Mouse (Mus musculus) WW6 (cell line): ENCODE results near the gene Zfp512.
"Not testable (repeated sequence)": the region's sequence is repeated elsewhere in the genome, so short reads cannot be mapped to it uniquely, and the experiment has no call there.

ENCODE experiments used
- DNase-seq: peaks from one replicate; pipeline ENCODE4 v3.0.0-alpha.2; 2013; ENCODE audit warnings: low read depth, low spot score

The Zfp512 gene

DNA sequence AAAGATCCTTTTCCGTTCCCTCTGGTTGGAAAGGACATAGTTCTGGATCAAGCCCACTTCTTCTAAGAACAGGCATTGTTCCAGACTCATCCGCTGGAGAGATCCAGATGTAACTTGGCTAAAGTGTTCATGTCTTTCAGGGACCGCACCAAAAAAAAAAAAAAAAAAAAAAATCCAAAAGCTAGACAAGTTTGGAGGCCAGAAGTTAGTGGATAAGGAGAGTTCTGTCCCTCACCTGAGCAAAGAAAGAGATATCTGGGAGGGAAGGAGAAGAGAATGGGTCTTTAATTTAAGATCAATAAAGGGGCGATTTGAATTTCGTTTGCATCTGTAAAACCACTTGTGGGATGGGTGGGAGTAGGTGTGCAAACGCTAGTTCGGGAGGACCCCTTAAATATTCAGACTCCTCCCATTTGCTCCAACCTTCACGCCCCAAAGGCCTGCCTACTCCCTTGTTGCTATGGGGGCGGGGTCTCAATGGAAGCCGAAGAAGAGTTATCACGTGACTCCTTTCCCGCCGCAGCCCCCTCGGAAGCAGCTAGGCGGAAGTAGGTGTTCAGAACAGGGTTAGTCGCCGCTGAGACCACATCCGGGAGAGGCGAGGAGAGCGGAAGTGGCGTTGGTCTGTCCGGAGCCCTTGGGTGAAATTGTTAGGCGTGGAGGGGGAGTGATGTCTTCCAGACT, at the start of gene Zfp512:
Gene Zfp512 (plus strand): TSS at position 554 of the 684 bp plus-strand sequence.
- peak; percentile 91 for DNase-seq

DNA sequence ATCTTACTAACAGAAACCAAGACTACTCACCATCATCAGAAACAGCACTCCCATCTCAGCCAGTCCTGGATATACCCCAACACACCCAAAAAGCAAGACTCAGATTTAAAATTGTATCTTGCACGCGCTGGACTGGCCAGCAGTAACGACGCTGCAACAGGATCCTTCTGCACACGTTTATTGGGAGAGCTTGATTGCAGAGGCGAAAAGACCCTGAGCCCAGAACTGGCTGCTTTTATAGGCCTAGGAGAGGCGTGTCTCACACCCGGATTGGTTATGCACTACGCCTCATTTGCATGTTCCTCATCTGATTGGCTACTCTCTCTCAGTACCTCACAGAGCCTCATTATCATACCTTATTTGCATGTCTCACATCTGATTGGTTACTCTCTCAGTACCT, 17.5 kb upstream of the Zfp512 start:
- not testable (repeated sequence) for DNase-seq

DNA sequence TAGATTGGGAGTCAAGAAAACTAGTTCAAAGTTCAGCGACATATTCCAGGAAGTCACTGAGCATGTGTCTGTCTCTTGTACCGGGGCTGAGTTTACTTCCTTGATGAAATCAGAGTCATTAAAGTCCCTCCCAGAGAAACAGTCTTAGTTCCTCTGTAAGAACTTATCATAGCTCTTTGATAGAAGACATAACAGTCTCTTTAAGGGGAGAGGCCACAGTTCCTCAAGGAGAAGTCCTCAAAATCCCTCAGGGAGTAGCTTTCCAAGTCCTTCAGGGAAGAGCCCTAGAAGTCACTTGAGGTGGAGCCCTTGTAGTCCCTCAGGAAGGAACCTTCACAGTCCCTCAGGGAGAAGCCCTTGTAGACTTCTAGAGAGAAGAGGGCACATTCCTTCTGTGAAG, 895 bp upstream of the Zfp512 start:
- DNase-seq, result no peak

DNA sequence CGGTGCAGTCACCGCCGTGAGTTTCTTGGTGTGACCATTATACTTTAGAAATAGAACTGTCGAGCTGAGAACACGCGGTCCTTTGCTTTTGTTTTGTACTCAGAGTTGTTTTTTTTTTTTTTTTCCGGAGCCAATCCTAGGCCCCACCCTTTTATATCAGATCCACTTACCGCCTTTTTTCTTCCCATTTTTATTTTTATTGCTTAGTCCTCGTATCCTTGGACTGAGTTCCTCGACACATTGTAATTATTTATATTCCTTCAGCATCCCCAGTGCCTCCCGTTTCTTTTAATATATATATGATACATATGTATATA, 289 bp downstream of the Zfp512 start:
- no peak for DNase-seq

DNA sequence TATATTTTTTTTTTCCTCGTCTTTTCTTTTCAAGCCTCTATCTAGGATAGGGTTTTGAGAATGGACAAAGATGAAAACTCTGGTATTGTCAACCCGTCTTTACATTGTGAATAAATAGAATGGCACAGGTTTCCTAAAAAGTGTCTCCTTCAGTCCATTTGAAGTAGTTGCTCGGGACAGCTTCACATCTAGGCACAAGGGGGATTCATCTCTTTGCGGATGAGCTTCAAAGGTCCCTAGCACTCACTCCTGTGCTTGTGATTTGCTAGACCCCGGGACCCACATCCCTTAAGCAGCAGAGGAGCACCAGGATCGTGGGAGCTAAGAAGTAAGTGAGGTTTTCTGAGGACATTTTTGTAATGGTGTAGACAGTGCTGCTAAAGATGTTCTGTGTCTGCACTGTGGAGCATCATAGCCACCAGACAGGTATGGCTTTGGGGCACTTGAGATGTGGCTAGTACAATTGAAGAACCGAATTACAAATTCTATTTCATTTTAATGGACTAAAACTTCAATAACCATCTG, 717 bp downstream of the Zfp512 start:
- DNase-seq, result no peak

DNA sequence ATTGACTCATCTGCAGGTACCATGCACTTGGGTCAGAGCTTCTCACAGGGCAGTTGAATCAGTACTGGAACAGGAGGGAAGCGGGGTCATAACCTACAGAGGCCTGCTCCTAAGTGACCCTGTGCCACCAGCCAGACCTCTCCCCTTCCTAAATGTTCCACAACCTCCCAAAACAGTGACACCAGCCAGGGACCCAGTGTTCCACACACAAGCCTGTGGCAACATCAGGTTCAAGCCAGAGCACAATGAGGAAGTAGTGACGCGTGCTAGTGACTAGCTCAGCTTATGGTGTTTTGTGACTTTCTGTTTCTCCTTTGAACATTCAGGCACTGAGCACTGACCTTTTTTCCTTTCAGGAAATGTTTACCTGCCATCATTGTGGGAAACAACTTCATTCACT, 15.6 kb downstream of the Zfp512 start:
- no peak for DNase-seq

DNA sequence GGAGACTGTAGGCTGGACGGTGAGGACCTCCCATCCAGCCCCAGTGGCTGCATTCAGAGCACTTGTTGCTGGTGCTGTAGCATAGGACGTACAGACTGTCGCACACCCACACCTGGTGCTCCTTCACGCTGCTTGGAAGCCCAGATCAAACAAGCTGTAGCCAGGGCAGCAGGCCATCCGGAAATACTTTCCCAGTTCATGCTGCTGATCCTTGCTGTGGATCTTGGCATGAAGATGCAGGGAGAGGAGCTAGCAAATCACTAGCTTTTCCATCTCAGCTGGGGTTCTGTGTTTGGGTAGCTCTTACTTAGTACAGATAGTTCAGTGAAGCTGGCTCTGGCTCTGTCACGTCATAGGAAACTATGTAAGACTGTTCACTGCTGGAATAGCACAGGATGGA, 17.5 kb downstream of the Zfp512 start:
- no peak for DNase-seq

DNA sequence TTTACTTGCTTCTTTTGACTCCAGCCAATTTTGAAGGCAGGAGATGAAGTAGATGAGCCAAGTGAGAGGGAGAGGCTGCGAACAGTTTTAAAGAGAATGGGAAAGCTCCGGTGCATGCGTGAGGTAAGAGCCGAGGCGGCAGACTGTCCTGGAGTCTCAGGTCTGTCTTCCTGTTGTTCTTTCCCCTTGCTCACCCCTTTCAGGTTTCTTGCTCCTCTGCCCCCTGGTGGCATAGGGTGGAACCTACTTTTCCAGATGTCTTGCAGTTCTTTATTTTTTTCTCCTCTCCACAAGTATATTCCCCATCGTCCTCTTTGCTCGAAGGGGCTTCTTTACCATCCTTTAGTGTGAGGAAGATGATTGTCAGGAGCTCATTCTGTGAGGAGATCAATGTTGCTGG, 18.1 kb downstream of the Zfp512 start:
- no peak for DNase-seq

DNA sequence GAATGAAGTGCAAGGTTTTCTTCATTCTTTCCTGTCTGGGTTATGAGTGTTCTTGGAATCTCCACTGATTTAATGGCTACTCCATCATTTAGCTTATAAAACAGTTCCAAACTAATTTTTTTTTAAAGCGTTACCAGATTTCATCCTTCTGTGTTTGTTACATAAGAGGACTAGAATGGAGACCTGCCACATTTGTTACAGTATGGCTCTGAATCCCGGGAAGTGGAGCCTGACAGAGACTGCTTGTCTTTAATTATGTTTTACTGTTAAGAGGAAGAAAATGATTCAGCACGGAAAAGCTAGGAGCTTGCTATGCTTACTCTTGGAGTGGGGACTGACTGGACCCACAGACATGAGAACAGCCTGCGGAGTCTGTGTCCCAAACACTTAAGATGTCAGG, 28.3 kb downstream of the Zfp512 start:
- no peak for DNase-seq

DNA sequence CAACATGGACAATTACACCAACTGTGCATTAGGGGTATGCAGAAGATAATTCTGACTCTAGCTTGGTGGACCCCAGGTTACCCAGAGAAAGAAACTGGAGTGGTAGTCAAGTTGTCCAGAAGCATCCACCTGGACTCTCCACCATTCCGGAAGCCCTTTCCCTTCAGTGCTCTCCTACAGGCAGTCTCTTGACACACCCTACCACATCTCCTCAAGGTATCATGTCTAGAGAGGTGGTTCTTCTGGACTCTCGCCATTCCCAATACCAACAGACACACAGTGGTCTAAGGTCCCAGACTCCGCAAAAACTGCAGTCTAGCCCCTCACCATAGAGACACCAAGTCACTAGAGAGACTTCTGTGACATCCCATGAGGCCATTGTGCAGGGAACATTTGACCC, 33.2 kb downstream of the Zfp512 start, which contains the start of gene 4930548H24Rik:
Gene 4930548H24Rik (plus strand): TSS at position 301 of the 400 bp plus-strand sequence.
- DNase-seq, result no peak

DNA sequence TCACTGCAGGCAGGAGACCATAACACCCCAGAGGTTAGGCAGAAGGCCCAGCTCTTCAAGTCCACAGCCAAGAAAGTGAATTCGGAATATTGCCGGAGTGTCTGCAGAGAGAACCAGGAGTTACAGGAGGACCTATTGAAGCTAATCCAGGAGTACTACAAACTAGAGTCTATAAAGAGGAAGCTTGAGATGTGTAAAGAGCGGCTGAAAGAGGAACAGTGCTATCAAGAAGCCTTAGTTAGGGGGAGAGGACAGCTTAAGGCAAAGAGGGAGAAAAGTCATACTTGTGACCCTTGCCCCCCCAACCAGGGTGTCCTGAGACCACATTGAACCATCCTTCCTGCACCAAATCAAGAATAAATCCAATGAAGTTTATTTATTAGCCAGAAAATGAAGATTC, 35.7 kb downstream of the Zfp512 start:
- no peak for DNase-seq

DNA sequence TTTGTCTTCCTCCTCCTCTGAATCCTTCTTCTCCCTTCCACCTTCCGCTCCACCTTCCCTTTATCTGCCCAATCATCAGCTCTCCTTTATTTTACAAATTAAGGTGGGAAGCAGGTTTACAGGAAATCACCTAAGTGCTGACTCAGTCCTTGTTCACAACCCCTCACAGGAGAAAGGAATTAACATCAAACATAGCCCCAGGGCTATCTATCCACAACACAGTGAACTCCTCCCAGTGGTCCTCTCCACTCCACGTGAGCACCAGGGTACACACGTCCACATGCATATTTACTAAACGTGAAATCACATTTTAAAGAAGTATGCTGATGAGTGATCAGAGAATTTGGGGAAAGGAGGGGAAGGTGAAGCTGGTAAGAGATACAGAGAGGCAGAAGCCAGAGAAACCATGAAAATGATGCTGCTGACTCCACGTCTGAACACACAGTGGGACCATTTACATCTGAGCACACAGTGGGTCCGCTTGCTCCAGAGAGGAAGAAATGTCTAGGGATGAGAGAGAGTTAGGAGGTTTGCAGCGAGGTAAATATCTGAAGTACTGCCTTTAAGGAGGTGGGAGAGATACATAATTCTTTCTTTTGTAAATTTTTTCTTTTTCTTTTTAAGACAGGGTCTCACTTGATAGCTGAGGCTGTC, 37.0 kb downstream of the Zfp512 start:
- DNase-seq, result peak; percentile 60

DNA sequence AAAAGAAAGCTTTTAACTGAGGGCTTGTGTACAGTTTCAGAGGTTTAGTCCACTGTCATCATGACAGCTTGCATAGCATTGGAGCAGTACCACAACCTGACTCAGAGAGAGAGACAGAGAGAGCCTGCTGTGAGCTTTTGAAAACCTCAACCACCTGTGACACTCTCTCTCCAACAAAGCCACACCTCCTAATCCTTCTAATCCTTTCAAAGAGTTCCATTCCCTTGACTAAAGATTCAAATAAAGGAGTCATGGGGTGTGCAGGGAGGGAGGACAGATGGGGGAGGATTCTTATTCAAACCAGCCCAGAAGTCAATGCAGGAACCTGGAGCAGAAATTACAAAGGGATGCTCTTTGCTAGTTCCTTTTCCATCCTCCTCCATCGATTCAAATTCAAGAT, 39.8 kb downstream of the Zfp512 start:
- no peak for DNase-seq

DNA sequence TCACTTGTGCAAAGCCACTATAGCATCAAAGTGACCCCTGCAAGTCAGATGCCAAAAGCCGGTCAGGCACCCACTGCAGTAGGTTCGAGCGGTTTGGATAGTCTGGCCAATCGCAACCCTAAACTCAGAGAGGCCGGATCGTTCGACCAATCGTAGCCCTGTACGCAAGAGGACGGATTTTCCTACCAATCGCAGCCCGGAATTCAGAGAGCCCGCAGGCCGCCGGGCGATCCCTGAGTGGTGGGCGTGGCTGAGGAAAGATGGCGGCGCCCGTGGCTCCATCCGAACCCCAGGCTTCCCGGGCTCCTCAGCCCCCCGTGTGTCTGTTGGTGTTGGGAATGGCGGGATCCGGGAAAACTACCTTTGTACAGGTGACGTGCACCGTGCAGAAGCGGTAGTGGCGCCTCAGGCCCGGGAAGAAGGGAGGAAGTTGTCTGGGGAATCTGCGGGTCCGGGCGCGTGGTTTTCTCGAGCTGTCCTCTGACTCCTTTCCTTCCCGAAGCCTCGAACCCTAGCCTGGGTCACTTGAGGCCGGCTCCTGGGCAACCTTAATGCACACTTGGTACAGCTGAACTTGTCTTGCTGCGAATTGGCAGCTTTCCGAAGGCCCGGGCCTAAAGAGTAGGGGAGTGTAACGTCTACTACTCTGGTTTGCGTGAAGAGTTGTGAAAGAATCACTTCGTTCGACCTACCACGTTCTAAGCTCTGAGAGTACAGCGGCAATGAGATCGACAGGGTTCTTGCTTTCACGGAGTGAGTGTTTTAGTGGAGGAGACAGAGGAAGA, 42.5 kb downstream of the Zfp512 start, which contains the start of gene Gpn1:
Gene Gpn1 (plus strand): TSS at position 229 of the 785 bp plus-strand sequence.
- DNase-seq, result peak; percentile 76

DNA sequence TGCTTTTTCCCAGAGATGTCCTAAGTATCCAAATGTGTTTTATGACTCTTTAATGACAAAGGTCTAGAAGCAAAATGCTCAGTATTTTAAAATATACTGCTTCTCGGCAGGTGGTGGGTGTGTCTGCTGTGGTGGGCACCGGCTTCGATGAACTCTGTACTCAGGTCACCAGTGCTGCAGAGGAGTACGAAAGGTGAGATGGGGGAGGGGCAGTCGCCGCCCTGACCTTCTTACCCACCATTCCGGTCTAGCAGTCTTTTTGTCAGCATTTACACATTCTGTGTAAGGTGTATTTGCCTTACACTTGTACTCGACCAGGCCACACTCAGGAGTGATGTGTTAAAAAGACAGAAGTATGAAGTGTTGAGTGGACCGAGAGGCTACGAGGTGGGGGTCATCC, 52.6 kb downstream of the Zfp512 start:
- DNase-seq, result no peak

DNA sequence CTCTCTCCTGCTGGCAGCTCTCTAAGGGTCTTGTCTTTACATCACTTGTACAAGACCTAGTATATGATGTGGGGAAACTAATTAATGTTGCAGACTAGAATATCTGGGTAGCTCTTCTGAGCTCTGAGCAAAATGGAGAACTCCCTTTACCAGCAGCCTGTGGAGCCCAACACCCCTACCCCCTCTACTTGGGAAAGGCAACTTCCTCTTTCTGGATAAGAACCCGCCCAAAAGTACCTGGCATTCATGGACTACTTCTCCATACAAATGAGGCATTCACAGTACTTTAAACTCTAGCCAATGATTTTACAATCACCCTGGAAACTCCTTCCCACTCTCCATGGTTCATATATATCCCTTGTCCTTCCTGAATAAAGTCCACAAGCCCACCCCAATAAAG, 60.2 kb downstream of the Zfp512 start:
- DNase-seq, result no peak

DNA sequence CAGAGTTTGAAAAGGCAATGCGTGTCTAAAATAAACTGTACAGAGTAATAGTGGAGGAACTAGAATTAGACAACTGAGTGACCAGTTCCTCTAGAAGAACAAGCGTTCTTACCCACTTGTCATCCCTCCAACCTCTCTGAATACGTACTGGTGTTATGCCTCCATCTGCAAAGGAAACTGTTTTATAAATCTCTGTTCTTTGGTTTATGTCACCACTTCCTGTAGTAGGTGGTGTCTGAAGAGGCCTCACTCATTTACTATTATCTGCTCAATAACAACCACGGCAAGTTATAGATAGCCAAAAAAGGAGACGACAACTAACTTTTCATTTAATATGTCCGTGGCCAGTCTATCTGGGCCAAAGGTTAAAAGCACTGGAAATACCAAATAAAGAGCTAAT, 68.3 kb downstream of the Zfp512 start:
- DNase-seq, result no peak

DNA sequence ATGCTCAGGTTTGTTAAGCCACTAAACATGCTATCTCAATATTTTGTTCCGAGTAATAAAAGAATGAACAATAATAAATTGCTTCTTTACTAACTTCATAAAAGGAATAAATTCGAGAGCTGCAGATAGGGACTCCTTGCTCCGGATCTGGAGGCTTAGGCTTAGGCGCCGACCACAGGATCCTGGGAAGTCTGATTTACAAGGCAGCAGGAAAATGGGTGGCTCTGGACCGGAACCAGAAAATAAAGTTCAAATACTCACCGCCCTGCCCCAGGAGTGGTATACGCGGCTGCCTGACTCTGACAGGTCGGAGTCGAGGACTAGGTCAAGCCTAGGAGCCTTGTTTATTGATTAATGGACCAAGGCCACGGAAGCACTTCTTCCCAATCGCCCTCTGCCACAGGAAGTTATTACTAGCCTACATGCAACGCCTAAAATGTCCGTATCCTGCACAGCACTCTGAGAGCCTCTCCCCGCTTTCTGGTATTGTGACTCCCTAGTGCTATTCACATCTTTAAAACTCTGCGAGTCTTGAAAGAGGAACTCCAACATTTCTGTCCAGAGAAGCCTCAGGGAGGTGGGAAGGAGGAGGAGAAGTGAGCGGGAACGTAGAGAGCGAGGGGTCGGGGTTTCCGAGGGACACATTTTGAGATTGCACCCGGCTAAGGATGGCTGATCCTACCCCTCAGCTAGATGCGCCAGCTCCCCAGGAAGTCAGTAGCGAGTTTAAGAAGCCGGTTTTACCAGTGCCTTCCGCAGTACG, 74.3 kb downstream of the Zfp512 start, which contains the start of gene Slc4a1ap:
Gene Slc4a1ap (plus strand): TSS at position 642 of the 763 bp plus-strand sequence.
- DNase-seq, result peak; percentile 65

DNA sequence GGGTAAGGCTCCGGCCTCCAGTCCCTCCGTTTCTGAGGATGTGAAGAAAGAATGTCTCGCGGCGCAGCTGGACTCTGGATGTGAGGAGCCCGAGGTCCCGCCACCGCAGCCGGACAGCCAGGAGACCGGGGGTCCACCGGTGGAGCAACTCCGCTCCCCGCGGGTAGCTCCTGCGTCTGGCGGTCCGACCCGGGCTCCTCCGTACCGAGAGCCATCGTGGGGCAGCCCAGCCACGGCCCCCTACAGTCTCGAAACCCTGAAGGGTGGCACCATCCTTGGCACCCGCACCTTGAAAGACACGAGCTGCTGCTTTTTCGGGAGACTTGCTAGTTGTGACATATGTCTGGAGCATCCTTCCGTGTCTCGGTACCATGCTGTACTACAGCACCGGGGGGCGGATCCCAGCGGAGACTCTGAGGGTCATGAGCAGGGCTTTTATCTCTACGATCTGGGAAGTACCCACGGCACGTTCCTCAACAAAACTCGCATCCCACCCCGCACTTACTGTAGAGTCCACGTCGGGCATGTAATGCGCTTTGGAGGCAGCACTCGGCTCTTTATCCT, 75.0 kb downstream of the Zfp512 start:
- DNase-seq, result no peak

DNA sequence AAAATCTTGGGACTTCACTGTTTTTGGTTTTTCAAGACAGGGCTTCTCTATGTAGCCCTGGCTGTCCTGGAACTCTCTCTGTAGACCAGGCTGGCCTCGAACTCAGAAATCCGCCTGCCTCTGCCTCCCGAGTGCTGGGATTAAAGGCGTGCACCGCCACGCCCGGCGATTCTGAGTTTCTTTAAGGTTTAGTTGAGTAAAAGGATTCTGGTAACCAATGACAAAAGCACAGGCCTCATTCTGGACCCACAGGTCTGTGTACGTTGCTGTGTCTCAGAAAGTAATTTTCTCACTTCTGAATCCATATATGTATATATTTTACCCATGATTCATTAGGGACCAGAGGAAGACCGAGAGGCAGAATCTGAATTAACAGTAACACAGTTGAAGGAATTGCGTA, 75.5 kb downstream of the Zfp512 start, which contains the start of gene Supt7l:
Gene Supt7l (minus strand): TSS at position 101 of the 400 bp plus-strand sequence.
- not testable (repeated sequence) for DNase-seq

DNA sequence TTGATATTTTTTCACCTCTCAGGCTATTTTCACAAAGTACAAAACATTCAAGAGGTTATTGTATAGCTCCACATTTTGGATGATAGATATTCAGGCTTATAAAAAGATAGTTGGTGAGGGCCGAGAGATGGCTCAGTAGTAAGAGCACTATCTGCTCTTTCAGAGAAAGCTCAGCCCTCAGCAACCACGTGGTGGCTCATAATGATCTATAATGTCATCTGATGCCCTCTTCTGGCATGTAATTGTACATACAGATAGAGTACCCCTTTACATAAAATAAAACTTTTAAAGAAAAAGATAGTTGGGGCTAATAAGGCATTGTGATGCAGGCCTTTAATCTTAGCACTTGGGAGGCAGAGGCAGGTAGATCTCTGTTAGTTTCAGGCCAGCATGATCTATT, 76.3 kb downstream of the Zfp512 start:
- DNase-seq, result no peak
